Mouse (Mus musculus) cerebellum, adult 18-20 months (tissue): ENCODE data around the gene Kcnk18.

Experiments
- DNase-seq, 2 experiments: peaks; one replicate each; pipeline ENCODE4 v3.0.0; 2021

The Kcnk18 gene

GRCm38 (mm10) chr19:59232786-59233185 lies 13.8 kb downstream of the Kcnk18 start:
- DNase-seq: no peak

GRCm38 (mm10) chr19:59235001-59235400 lies 16.0 kb downstream of the Kcnk18 start:
- no peak for DNase-seq

GRCm38 (mm10) chr19:59236046-59236445 lies 17.0 kb downstream of the Kcnk18 start:
- DNase-seq: no peak

GRCm38 (mm10) chr19:59238630-59239029 lies 19.6 kb downstream of the Kcnk18 start:
- no peak for DNase-seq

- peak; percentile 64 to 91 for DNase-seq
These were observed 20.3 kb downstream of the Kcnk18 start for GRCm38 (mm10) chr19:59239124-59239817.

GRCm38 (mm10) chr19:59241987-59242386 lies 23.0 kb downstream of the Kcnk18 start:
- DNase-seq: no peak

- no peak for DNase-seq
These were observed 24.0 kb downstream of the Kcnk18 start for GRCm38 (mm10) chr19:59243057-59243456.

DNA sequence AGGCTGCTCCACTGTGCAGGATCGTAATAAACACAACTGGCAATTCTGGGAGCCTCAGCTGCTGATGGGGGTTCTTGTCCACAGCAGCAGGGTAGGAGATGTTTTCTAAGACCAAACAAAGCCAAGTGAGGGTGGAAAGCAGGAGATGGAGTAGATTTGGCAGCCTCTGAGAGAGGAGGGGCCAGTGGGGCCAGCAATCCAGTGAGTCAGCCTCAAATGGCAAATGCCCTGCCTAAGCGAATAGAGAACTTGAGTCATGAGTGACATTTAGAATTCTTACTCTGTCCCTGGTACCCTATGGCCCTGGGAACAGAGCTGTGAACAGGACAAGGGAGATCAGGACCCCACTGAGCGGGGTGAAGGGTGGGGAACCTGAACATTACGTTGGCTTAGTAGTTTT lies 29.1 kb downstream of the Kcnk18 start:
- DNase-seq: no peak

DNA sequence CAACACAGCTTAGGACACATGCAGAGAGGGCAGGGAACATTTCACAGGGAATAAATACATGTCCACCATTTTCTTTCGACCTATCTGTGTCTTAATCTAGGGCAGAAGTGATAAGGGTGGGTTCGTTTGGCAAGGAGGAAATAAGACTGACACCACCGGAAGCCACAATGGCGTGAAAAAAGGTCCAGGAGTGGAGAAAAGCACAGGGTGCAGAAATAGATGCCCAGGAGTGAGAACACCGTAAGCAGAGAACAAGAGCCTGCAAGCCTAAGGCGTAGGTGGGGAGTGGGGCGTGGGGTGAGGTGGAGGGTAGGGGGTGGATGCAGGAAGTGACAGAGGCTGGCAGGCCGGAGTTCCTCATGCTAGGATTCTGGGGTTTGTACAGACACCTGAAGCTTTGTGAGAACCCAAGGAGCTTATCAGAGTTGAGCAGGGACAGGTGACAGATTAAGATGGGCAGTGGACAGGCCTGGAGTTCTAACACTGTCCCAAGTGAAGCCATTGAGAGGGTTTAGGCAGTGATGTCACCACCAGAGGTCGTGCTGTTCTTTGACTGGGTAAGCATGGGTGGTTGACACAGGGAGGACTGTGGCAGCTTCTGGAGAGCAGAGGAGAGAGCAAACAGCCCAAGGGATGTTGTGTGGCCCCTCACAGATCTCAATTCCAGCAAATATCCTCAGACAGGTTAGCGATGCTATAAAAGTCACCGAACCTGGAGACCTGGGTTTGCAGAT lies 29.7 kb downstream of the Kcnk18 start:
- DNase-seq: no peak

DNA sequence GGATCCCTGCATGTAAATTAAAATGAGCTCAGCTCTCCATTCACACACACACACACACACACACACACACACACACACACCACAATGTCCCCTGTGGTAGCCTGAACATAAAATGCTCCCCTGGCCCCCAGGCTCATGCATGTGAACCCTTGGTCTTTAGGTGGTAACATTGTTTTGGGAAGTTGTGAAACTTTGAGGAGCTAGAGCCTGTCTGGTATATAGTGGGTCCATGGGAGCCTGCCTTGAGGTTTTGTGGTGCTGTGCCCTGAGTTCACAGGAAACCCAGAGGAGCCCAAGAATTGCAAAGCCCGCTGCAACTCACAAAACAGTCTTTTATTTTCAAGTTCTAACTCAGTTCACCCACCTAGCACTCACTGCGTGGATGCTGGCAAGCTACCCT lies 33.6 kb downstream of the Kcnk18 start:
- no peak for DNase-seq

DNA sequence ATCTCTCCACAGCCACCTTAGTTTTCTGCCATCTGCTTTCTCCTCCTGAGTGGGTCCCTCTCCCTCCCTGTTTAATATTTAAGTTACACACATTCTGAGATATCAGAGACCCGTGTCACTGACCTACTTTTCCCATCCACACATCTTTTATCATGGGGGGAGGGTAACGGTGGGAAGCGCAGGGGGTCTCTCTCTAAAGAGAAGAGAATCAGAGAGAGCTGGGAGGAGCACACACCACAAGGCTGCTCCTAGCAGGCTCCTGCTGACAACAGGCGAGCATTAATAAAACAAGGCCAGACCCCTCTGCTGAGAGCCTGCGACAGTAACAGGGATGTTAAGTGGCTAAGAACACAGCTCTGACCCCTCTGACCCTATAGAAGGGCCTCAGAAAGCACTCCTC lies 40.6 kb downstream of the Kcnk18 start:
- DNase-seq: no peak

GRCm38 (mm10) chr19:59260718-59261442 lies 41.9 kb downstream of the Kcnk18 start, which contains the start of gene Slc18a2:
TSS of gene Slc18a2 (plus strand) at chr19:59260896.
- no peak for DNase-seq

DNA sequence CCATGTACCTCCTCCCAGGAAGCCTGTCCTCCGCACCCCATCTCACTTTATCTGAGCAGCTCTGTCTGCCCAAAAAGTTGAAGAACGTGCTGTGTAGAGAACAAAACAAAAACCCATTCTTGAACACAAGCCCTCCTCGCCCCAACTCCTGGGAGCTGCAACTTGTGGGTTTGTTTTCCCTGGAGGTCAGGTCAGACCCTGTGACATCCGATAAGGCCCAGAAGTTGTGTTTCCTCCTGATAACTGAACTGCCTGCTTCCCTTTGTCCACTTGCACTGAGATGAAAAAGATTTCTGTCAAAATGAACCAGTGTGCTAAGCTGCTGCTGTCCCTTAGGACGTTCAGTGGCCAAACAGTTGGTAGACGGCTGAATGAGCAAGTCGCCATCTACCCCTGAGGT lies 42.6 kb downstream of the Kcnk18 start:
- DNase-seq: no peak

- no peak for DNase-seq
These were observed 44.2 kb downstream of the Kcnk18 start for GRCm38 (mm10) chr19:59263171-59263570.

DNA sequence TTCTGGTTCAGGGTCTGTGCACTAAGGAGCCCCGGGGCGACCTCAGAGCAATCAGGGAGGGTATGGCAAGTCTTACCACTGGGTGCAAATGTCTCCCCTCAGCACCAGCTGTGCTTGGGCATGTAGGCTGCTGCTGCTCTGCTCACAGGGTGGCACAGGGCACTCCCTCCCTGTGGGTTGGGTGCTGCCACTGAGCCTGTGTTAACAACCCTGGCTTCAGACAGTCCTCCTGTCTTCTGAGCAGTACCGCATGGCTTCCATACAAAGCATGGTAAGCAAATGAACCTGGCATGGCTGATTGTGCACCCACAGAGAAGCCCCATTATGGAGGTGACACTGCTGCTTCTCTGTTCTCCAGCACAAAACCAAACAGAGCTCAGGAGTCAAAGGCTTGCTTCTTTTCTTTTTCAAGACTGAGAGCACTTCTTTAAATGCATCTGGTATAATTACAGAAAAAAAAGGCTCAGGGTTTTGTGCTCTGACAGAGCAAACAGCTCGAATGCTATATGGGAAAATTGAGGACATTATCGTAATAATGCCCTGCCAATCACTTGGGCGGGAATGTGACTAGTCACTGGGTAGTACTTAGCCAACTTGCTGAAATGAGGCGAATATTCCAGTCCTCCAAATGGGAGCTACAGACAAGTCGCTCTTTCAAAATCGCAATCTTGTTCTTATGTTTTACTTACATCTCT lies 46.0 kb downstream of the Kcnk18 start:
- no peak for DNase-seq

DNA sequence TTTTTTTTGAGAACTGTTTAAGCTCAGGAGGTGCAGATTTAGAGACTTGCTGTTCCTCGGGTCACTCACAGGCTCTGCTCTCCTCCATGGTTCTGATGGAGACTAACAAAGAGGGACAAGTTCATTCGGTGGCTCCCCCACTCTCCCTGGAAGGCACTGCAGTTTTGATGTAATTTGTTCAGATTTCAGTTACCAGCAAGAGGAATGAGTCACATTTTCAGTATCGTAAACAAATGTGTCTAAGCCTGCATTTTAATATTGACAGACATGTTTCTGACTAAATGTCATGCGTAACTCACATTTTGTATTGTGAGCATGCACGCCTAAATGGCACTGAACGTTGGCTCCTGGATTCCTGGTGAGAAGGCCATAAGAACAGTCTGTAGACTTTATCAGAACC lies 46.9 kb downstream of the Kcnk18 start:
- DNase-seq: no peak

GRCm38 (mm10) chr19:59267417-59267963 lies 48.5 kb downstream of the Kcnk18 start:
- no peak for DNase-seq

DNA sequence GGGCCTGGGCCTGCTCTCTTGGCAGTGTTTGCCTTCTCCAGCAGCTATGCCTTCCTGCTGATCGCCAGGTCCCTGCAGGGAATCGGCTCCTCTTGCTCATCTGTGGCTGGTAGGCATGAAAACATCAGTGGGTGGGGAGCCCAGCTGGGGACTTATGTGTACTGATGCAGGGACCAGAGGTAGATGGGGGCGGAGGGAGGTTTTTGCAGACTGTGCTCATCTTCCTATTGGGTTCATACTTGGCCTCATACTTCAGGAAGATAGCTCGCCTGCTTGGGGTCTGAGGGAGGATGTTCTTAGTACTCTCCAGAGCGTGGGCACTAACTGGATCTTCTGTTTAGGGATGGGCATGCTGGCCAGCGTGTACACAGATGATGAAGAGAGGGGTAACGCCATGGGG lies 54.2 kb downstream of the Kcnk18 start:
- no peak for DNase-seq

- no peak for DNase-seq
These were observed 57.3 kb downstream of the Kcnk18 start for GRCm38 (mm10) chr19:59276354-59276753.

DNA sequence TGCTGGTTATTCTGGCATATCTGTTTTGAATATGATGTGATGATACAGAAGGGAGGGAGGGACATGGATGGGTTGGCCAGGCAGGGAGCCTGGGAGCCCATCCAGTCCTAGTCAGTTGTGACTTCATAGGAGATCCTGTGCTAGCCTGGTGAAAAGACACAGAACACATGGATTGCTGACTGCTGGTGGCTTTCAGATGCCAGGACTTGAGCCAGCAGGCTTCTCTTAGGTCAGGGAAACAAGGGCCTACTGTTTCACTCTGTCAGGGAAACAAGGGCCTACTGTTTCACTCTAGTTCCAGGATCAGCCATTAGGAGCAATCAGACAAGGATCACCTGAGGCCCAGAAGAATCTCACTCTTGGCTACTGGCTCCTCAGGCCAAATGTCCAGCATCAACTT lies 61.8 kb downstream of the Kcnk18 start:
- no peak for DNase-seq

DNA sequence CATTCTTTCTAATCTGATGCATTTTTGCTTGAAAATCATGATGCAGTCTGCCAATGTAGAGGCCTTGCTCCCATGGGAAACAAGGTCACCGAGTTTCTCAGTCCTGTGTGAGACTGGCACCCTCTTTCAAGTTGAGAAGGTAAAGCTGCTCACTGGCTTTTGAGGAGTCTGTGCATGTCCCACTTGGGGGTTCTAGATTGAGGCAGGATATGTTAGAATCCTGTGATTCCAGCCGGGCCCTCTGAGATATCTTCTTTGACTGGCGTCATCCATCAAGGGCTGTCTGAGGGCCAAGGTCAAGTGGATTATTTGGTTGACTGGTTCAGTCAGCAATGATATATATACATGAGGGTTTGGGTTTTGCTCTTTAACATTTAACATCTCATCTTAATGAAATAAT lies 63.0 kb downstream of the Kcnk18 start:
- DNase-seq: no peak
